Mouse (Mus musculus): ENCODE results near the gene Ddx42. TPM values are rescaled to one million over a fixed set of nuclear protein-coding genes. Genes with fewer than 3 reads are reported as not detected.

Ddx42 gene
- total RNA-seq, 2 experiments from 2014 or later = 37.3 to 38.8 TPM

Other genes starting within 250 kb of the Ddx42 start
- gene Ace, start 249.0 kb upstream of the Ddx42 start, total RNA-seq (2021) = 10 to 100 TPM; 20.4 to 29.1 TPM
- not detected for gene Ace3, start 222.3 kb upstream of the Ddx42 start, total RNA-seq (2021)
- gene Kcnh6, start 208.8 kb upstream of the Ddx42 start, total RNA-seq (2021) = under 1 TPM in 1 of 2 experiments, not detected in 1; 0.31 TPM
- 10 to 100 TPM; 54.6 to 57.6 TPM for gene Dcaf7, start 180.1 kb upstream of the Ddx42 start, total RNA-seq (2021)
- 10 to 100 TPM; 49.4 to 50.1 TPM for gene Taco1, start 150.9 kb upstream of the Ddx42 start, total RNA-seq (2021)
- gene Map3k3, start 132.3 kb upstream of the Ddx42 start, total RNA-seq (2021) = 10 to 100 TPM; 50.5 to 50.6 TPM
- not detected for gene Gm10840, start 56.1 kb upstream of the Ddx42 start, total RNA-seq (2021)
- gene Limd2, start 56.1 kb upstream of the Ddx42 start, total RNA-seq (2021) = 10 to 100 TPM; 13.6 to 14.1 TPM
- gene Strada, start 14.8 kb upstream of the Ddx42 start, total RNA-seq (2021) = 10 to 100 TPM; 11.1 to 12.9 TPM
- gene Ccdc47, start 582 bp upstream of the Ddx42 start, total RNA-seq (2021) = 10 to 100 TPM; 79.9 to 83.2 TPM
- 10 to 100 TPM; 22.3 to 24.7 TPM for gene Ftsj3, start 39.2 kb downstream of the Ddx42 start, total RNA-seq (2021)
- 100 to 1,000 TPM; 107 to 109 TPM for gene Psmc5, start 39.2 kb downstream of the Ddx42 start, total RNA-seq (2021)
- gene Smarcd2, start 56.0 kb downstream of the Ddx42 start, total RNA-seq (2021) = 10 to 100 TPM; 28.1 to 28.4 TPM
- under 1 TPM in 1 of 2 experiments, not detected in 1; 0.07 TPM for gene Tcam1, start 59.7 kb downstream of the Ddx42 start, total RNA-seq (2021)
- gene Gh, start 84.9 kb downstream of the Ddx42 start, total RNA-seq (2021) = not detected
- 1 to 10 TPM; 2.3 to 3.1 TPM for gene Cd79b, start 97.8 kb downstream of the Ddx42 start, total RNA-seq (2021)
- 1 to 10 TPM; 3.2 to 3.6 TPM for gene Scn4a, start 136.4 kb downstream of the Ddx42 start, total RNA-seq (2021)
- under 1 TPM; 0.31 to 0.64 TPM for gene Prr29, start 148.5 kb downstream of the Ddx42 start, total RNA-seq (2021)
- 10 to 100 TPM; 57.1 to 67.0 TPM for gene Icam2, start 171.1 kb downstream of the Ddx42 start, total RNA-seq (2021)

Data from heart, postnatal 10 days (tissue).